Mouse (Mus musculus) ES-Bruce4 (cell line): ENCODE data around the gene Slc8b1.

ENCODE experiments used
- CTCF ChIP-seq: IDR thresholded peaks from one replicate; pipeline ENCODE4 v1.8.1; 2011; ENCODE audit warnings: low read depth, low read length
- EP300 ChIP-seq: IDR thresholded peaks from 2 replicates; pipeline ENCODE4 v1.6.1; 2011; ENCODE audit warnings: low read depth, low read length; ENCODE audit not compliant: insufficient read depth
- POLR2A ChIP-seq: IDR thresholded peaks from one replicate; pipeline ENCODE4 v1.8.1; 2011; ENCODE audit warnings: low read length; ENCODE audit not compliant: insufficient read depth

- TF ChIP-seq CTCF, result no peak
- no peak for TF ChIP-seq EP300
- TF ChIP-seq POLR2A, result no peak
Measured at GRCm38 (mm10) chr5:120563914-120564311, 52.9 kb downstream of the Slc8b1 start.
